Mouse (Mus musculus) stomach, postnatal 0 days (tissue): Measurements from ENCODE around the gene Plaur.

Experiments
- CTCF ChIP-seq: IDR thresholded peaks from 2 replicates; pipeline ENCODE4 v1.5.1; 2016; ENCODE audit warnings: antibody characterized with exemption, low read depth, mild to moderate bottlenecking, moderate library complexity
- EP300 ChIP-seq: optimal IDR thresholded peaks from 2 replicates; pipeline ENCODE3; 2016; ENCODE audit warnings: antibody characterized with exemption

GRCm38 (mm10) chr7:24517654-24518053 lies 55.4 kb downstream of the Plaur start:
- no peak for TF ChIP-seq CTCF
- no peak for TF ChIP-seq EP300
